Mouse (Mus musculus) cortical plate, adult 2 months (tissue): ENCODE measurements at regions not wholly inside any gene's neighbourhood (a gene's known extent, or its start where the extent isn't known, plus 50 kb on each side); places are given as distances from the start of the nearest gene placed in this dataset.

Experiments
- CTCF ChIP-seq: fragments of 200-500 bp; IDR thresholded peaks from 2 replicates; pipeline ENCODE4 v1.5.1; 2011; ENCODE audit warnings: mild to moderate bottlenecking, control low read depth, low read length; ENCODE audit not compliant: insufficient read depth; ENCODE audit errors: extremely low read depth
- POLR2A ChIP-seq: fragments of 200-500 bp; IDR thresholded peaks from 2 replicates; pipeline ENCODE4 v1.6.1; 2011; ENCODE audit warnings: mild to moderate bottlenecking, low read length, control low read depth; ENCODE audit not compliant: insufficient read depth; ENCODE audit errors: extremely low read depth

- no peak for TF ChIP-seq CTCF
- no peak for TF ChIP-seq POLR2A
Measured at GRCm38 (mm10) chr9:49969429-49969828, 170.7 kb upstream of the Ncam1 start.
